Comparison of ENCODE assay signal across 24 mouse cellular contexts in genomic region chr10:103984287-103984956, GRCm38 (mm10).
DNase-seq lines count a peak whose midpoint lies in the region; ATAC-seq and TF ChIP-seq lines count a peak whose summit lies in the region.
"Had no signal": no experiment of that assay in that cellular context is flagged by ENCODE, and none has a peak within 500 bp of the region (broad histone marks: within the 10 kb centered on the region; RNA-seq: fewer than 3 reads in every experiment).

No protein-coding gene starts in this region.

- no peaks in the 10 kb centered on the region for H3K9me3 ChIP-seq in limb, embryonic 12.5 days
- no peaks in the 10 kb centered on the region for H3K9me3 ChIP-seq in limb, embryonic 10.5 days (replicated peaks)
- H3K9me3 ChIP-seq in limb, embryonic 13.5 days = no peaks in the 10 kb centered on the region
- H3K9me3 ChIP-seq: embryonic facial prominence, embryonic 12.5 days; heart, embryonic 15.5 days; hindbrain, embryonic 10.5 days; midbrain, embryonic 10.5 days; neural tube, embryonic 13.5 days had no signal

- no peak overlapping the region for H3K9ac ChIP-seq in heart, adult 2 months (ENCODE audit: low read depth, low read length)
- H3K9ac ChIP-seq in limb, embryonic 12.5 days (replicated peaks) = no peak overlapping the region
- H3K9ac ChIP-seq in limb, embryonic 13.5 days = no peak overlapping the region
- H3K9ac ChIP-seq: embryonic facial prominence, embryonic 12.5 days; heart, embryonic 15.5 days; neural tube, embryonic 13.5 days had no signal

- H3K36me3 ChIP-seq in heart, adult 2 months (ENCODE audit: control insufficient read depth, insufficient read depth, low read length) = no peaks in the 10 kb centered on the region
- no peaks in the 10 kb centered on the region for H3K36me3 ChIP-seq in limb, embryonic 12.5 days
- H3K36me3 ChIP-seq in limb, embryonic 10.5 days = no peaks in the 10 kb centered on the region
- H3K36me3 ChIP-seq in limb, embryonic 13.5 days = no peaks in the 10 kb centered on the region
- H3K36me3 ChIP-seq: embryonic facial prominence, embryonic 12.5 days; heart, embryonic 15.5 days; hindbrain, embryonic 10.5 days; midbrain, embryonic 10.5 days; neural tube, embryonic 13.5 days had no signal

- no peak for TF ChIP-seq POLR2A in heart, adult 2 months (IDR thresholded peaks at IDR 0.05; ENCODE audit: insufficient read depth, low read depth, low read length)

- 0 out of 2 replicates have a peak, but pooled peaks have one; percentile 53 for ATAC-seq in limb, embryonic 12.5 days (ENCODE audit: insufficient number of reproducible peaks, insufficient read depth, low FRiP score, low TSS enrichment, low read depth)
- peak; percentile 66; the same call in 1 of the 2 replicates for ATAC-seq in limb, embryonic 13.5 days (ENCODE audit: low FRiP score, low read depth)

- H3K4me3 ChIP-seq in heart, adult 2 months = no peak overlapping the region
- no peak overlapping the region for H3K4me3 ChIP-seq in limb, embryonic 12.5 days (replicated peaks)
- no peak overlapping the region for H3K4me3 ChIP-seq in limb, embryonic 10.5 days
- H3K4me3 ChIP-seq in limb, embryonic 13.5 days = no peak overlapping the region
- H3K4me3 ChIP-seq: embryonic facial prominence, embryonic 12.5 days; heart, embryonic 15.5 days; hindbrain, embryonic 10.5 days; midbrain, embryonic 10.5 days; neural tube, embryonic 13.5 days had no signal

- H3K79me2 ChIP-seq in heart, adult 2 months (replicated peaks; ENCODE audit: control insufficient read depth, insufficient read depth, low read length) = no peaks in the 10 kb centered on the region

- H3K27ac ChIP-seq in heart, adult 2 months = no peak overlapping the region
- H3K27ac ChIP-seq in limb, embryonic 12.5 days = no peak overlapping the region
- H3K27ac ChIP-seq in limb, embryonic 10.5 days = no peak overlapping the region
- H3K27ac ChIP-seq in limb, embryonic 13.5 days = no peak overlapping the region
- H3K27ac ChIP-seq: embryonic facial prominence, embryonic 12.5 days; heart, embryonic 15.5 days; hindbrain, embryonic 10.5 days; macrophage; midbrain, embryonic 10.5 days; neural tube, embryonic 13.5 days had no signal

- no peaks in the 10 kb centered on the region for H3K4me1 ChIP-seq in heart, adult 2 months (ENCODE audit: control insufficient read depth, insufficient read depth, low read length)
- H3K4me1 ChIP-seq in limb, embryonic 12.5 days (replicated peaks) = no peaks in the 10 kb centered on the region; the same call in 1 of the 2 replicates
- H3K4me1 ChIP-seq in limb, embryonic 10.5 days = peaks cover 5% of the 10 kb centered on the region; the same call in 1 of the 2 replicates
- peaks cover 3% of the 10 kb centered on the region; the same call in 1 of the 2 replicates for H3K4me1 ChIP-seq in limb, embryonic 13.5 days
- H3K4me1 ChIP-seq: heart, embryonic 15.5 days; hindbrain, embryonic 10.5 days; midbrain, embryonic 10.5 days; neural tube, embryonic 13.5 days had no signal

- TF ChIP-seq CTCF in heart, adult 2 months (IDR thresholded peaks at IDR 0.05) = peak; percentile 54

- intact Hi-C loops in heart, adult 2 months (cut with DNase I) = loop anchor here (5.0 to 10.0 kb wide), 3 partner anchors 1593 to 1790 kb away; no protein-coding TSS in a partner anchor
- intact Hi-C loops in heart, postnatal 36 days (cut with DNase I) = loop anchor here (5.0 to 10.0 kb wide), 2 partner anchors 1593 to 1730 kb away; no protein-coding TSS in a partner anchor

- no peaks in the 10 kb centered on the region for H3K27me3 ChIP-seq in heart, adult 2 months (ENCODE audit: control insufficient read depth, insufficient read depth, low read length)
- peaks cover 10% of the 10 kb centered on the region; the same call in 1 of the 2 replicates for H3K27me3 ChIP-seq in limb, embryonic 12.5 days
- H3K27me3 ChIP-seq in limb, embryonic 10.5 days (ENCODE audit: low read depth, poor library complexity, severe bottlenecking) = no peaks in the 10 kb centered on the region
- H3K27me3 ChIP-seq in limb, embryonic 13.5 days = peaks cover 10% of the 10 kb centered on the region; the same call in 1 of the 2 replicates
- H3K27me3 ChIP-seq: embryonic facial prominence, embryonic 12.5 days; heart, embryonic 15.5 days; neural tube, embryonic 13.5 days had no signal

- H3K4me2 ChIP-seq in limb, embryonic 12.5 days = no peak overlapping the region
- no peak overlapping the region for H3K4me2 ChIP-seq in limb, embryonic 13.5 days (replicated peaks)
- H3K4me2 ChIP-seq: embryonic facial prominence, embryonic 12.5 days; heart, embryonic 15.5 days; liver, embryonic 11.5 days; neural tube, embryonic 13.5 days had no signal

- WGBS in heart, adult 2 months = 61% methylated on average over 1 of the region's 1 CpGs
- WGBS in limb, embryonic 12.5 days = 16% methylated on average over 1 of the region's 1 CpGs
- WGBS in limb, embryonic 10.5 days = 54% methylated on average over 1 of the region's 1 CpGs
- 15% methylated on average over 1 of the region's 1 CpGs for WGBS in limb, embryonic 13.5 days

- no peak for TF ChIP-seq EP300 in heart, adult 2 months (IDR thresholded peaks at IDR 0.05; ENCODE audit: insufficient read depth, low read depth, low read length)

- no peak for DNase-seq in heart, adult 2 months
- no peak for DNase-seq in heart, postnatal 36 days
- DNase-seq in limb, embryonic 10.5 days (ENCODE audit: low spot score) = no peak
- DNase-seq in Muller cell, postnatal 12 days (ENCODE audit: inconsistent ontology term) = peak; percentile 4
- no peak for DNase-seq in frontal cortex, postnatal 25 days (ENCODE audit: low spot score in 2 of 2)
- DNase-seq in cerebellum, postnatal 14 days = no peak
- DNase-seq: adrenal gland, adult 8-10 months; gastrocnemius, postnatal 10 days; heart, adult 18-20 months; kidney, adult 9 months; kidney, postnatal 36 days; lung, adult 18-20 months; right cerebral cortex, postnatal 25 days; thymus, adult 18-20 months; thymus, postnatal 4 days had no signal
